Mouse (Mus musculus): ENCODE data around the gene Ccdc33. TPM values are rescaled to one million over a fixed set of nuclear protein-coding genes. Genes with fewer than 3 reads are reported as not detected.
A peak's percentile ranks its signal among the peaks of the same experiment; 100 is the strongest.

The Ccdc33 gene
- polyA plus RNA-seq, 2 experiments from 2014 or later: not detected

DNA sequence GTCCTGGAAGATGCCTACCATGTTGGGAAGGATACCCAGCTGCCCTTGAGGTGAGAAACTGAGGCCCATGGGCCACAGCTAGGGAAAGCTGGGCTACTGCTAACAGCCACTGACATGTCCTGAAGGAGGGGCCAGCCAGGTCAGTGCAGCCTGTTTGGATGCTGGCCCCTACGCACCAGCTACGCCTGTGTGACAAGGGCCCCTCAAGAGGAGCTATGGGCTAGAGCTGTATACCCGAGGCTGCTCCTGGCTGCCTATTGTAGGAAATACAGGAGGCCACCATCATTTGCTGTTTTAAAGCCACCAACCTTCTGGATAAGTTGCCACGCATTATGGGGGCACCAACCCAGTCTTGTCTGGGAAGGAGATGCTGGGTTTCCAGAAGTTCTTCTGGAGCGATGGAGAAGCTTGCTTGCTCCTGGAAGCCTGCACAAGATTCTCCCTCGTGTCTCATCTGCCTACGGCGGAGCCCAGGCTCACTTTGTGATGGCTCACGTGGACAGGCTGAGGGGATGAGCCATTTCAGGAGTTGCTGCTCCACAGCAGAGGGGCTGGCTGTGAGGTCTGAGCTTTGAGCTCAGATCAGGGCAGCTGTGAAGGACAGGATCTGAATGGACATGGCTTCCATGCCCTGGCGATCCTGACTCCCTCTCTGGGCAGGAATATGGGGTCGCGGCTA lies 110.1 kb downstream of the Ccdc33 start:
- ATAC-seq: no peak

DNA sequence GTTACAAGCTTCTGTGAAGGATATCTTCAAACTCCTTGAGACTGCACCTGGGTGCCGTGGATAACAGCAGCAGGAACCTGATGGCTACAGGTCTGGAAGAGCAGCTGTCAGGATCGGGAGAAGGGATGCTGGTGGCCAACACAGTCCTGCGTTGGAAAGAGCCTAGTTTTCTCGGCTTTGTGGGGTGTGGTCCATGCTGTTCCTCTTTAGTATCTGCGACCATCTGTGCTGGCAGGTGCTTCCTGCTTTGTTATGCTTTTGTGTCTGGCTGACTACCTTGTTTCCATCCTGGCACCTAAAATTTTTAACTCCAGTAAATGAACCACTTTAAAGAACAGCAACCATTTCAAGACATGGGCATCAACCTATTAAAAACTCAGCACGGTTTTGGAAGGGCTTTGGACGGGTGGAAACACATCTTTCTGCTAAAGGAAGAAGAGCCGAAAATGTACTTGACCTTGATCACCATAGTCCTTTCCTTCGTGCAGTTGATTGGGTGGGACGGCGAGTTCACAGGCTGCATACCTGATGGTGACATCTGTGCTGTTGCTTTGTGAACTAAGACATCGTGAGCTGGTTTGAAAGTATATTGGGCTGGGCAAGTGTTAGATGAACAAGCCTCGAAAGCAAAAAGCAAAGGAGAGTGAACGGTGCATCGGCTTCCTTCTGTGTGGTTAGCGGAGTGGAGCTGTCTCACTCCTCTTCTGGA lies 112.7 kb downstream of the Ccdc33 start, which contains the start of gene Cyp11a1:
TSS of gene Cyp11a1 (plus strand) at position 659 of the 709 bp plus-strand sequence.
- ATAC-seq: no peak

GRCm38 (mm10) chr9:58003272-58003671 lies 115.4 kb downstream of the Ccdc33 start:
- ATAC-seq: no peak

GRCm38 (mm10) chr9:57999676-58000075 lies 118.9 kb downstream of the Ccdc33 start:
- no peak for ATAC-seq

GRCm38 (mm10) chr9:57998685-57999084 lies 119.9 kb downstream of the Ccdc33 start:
- ATAC-seq: no peak

GRCm38 (mm10) chr9:57998032-57998659 lies 120.5 kb downstream of the Ccdc33 start:
- peak; percentile 93 for ATAC-seq

- no peak for ATAC-seq
These were observed 121.1 kb downstream of the Ccdc33 start for GRCm38 (mm10) chr9:57997511-57998031.

DNA sequence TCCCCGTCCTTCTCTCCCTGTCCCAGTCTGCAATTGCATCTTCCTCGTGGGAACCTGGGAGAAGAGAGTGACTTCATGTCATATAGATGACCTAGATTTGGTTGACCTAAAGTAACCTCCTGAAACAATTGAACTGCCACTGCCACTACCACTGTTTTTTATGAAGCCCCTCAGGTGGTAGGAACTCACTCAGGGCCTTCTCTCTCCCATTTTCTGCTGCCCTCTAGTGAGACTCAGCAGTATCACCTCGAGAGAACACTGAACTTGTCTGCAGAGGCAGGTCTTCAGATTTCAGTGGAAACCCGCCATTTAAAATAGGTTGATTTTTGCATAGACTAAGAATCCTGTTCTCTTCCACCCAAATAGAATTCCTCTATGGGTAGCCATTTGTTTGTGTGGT lies 123.3 kb downstream of the Ccdc33 start:
- no peak for ATAC-seq

GRCm38 (mm10) chr9:57992781-57993591 lies 125.6 kb downstream of the Ccdc33 start:
- ATAC-seq: no peak

DNA sequence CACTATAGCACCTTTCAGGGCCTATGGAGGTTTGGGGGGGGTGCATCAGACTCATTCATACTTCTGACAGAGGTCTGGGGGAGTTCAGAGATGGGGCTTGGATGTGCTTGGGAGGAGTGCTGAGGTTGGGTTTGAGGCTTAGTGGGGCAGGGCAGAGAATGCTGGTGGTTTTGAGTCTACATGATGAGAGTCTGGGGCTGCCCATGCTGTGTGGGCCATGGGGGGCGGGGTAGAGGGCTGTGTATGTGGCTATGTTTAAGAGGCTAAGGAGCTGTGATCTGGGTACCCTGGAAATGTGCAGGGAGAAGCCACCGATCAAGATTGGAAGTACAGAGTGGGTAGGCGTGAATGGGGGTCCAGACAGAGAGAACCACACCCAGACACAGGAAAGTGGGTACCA lies 126.6 kb downstream of the Ccdc33 start:
- no peak for ATAC-seq

GRCm38 (mm10) chr9:57990438-57991110 lies 128.0 kb downstream of the Ccdc33 start:
- ATAC-seq: peak; percentile 80

DNA sequence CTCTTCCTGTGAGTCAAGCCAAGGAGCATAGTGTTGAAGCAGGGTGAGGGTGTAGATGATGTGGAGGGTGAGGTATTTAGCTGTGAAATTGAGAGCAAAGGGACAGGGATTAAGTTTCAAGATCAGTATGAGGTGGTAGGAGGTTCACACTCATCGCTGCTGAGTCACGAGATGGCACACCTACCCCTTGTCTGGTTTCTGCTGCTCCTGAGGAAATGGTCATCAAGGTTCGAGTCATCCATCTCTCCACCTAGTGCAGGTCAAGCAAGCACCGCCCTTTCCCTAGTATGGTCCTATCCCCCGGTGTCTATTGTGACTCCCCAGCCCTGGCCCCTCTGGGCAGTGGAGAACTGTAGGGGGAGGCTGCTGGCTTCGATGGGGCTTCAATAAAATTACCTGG lies 129.3 kb downstream of the Ccdc33 start:
- no peak for ATAC-seq

DNA sequence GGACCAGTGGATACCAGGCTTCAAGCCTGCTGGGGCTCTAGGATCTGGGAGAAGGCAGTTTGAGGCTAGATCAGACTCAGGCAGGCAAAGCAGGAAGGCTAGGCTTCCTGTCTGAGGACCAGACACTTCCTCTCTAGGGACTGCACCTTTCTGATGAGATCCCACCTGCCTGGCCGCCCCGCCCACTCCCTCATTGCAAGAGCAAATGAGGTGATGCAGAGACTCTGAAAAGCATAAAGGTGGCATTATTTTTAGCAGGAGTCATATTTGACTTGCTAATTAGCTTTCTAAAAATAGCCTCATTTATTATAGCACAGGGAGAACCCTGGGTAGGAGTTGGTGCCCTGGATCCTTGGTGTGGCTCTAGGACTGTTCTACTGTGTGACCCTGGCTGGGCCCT lies 130.5 kb downstream of the Ccdc33 start:
- ATAC-seq: peak; percentile 66

DNA sequence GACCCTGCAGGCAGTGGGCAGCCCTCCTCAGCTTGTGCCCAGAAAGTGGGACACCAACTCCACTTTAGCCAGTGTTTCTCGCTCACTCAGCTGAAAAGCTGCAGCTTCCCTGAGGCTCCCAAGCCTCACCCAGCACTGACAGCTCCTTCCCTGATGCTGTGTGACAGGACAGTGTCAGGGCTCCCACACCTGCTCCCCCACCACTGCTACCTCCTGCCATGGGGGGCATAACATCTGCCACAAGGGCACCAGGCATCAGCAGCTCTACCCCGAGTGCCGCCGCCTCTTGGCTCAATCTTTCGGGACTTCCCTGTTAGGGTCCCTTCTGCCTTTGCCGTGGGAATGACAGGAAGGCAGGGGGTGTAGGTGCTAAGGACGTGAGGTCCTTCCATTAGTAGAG lies 132.3 kb downstream of the Ccdc33 start:
- ATAC-seq: no peak

DNA sequence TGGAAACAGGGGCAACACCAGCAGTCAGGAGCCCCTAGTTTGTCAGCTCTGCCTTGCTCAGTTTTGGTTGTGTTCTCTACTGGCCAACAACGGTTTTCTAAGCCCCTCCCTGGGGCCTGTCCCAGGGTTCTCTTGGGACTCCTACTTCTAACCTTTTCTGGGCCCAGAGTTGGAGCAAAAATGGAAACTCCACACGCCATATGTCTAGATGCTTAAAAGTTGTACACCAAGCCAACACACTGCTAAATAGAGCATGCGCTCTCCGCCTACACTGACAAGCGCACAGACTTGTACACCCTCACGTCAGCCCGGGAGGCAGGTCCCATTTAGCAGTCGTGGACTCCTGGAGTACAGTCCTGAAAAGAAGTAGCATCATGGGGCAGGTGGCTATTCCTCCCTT lies 133.3 kb downstream of the Ccdc33 start:
- no peak for ATAC-seq

- no peak for ATAC-seq
These were observed 138.1 kb downstream of the Ccdc33 start for GRCm38 (mm10) chr9:57980570-57980969.

DNA sequence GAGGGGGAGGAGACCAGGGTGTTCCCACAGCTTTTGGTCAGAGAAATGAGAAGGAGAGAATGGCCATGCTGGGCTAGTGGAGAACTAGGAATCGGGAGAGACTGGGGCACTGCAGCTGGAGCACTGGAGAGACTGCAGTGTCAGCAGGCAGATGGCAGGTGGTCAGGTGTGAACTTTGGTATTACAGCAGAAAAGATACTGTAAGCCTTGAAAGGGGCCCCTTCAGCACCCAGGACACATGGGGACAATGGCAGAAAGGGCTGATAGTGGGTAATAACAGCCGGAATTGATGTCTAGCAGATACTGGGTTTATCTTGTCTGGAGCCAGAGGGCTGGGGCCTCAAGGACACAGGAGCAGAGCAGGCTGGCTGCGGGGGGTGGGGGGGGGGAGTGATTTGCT lies 139.8 kb downstream of the Ccdc33 start:
- ATAC-seq: no peak

Other genes starting within 250 kb of the Ccdc33 start
- gene Ubl7, start 207.8 kb downstream of the Ccdc33 start, polyA plus RNA-seq (2017; shearing (Covaris generic)): 100 to 1,000 TPM; 138 to 191 TPM
- not detected for gene Sema7a, start 178.7 kb downstream of the Ccdc33 start, polyA plus RNA-seq (2017; shearing (Covaris generic))
- not detected for gene Cyp11a1, start 112.4 kb downstream of the Ccdc33 start, polyA plus RNA-seq (2017; shearing (Covaris generic))
- gene Stra6, start 55.0 kb downstream of the Ccdc33 start, polyA plus RNA-seq (2017; shearing (Covaris generic)): 1 to 10 TPM; 3.8 to 7.2 TPM
- 1 to 10 TPM in 1 of 2 experiments, under 1 TPM in 1; 0.77 to 1.2 TPM for gene Islr, start 85.5 kb upstream of the Ccdc33 start, polyA plus RNA-seq (2017; shearing (Covaris generic))
- not detected for gene Islr2, start 85.5 kb upstream of the Ccdc33 start, polyA plus RNA-seq (2017; shearing (Covaris generic))
- 10 to 100 TPM; 45.9 to 77.9 TPM for gene Pml, start 131.0 kb upstream of the Ccdc33 start, polyA plus RNA-seq (2017; shearing (Covaris generic))
- 10 to 100 TPM; 26.0 to 83.0 TPM for gene Stoml1, start 134.3 kb upstream of the Ccdc33 start, polyA plus RNA-seq (2017; shearing (Covaris generic))
- gene Loxl1, start 194.4 kb upstream of the Ccdc33 start, polyA plus RNA-seq (2017; shearing (Covaris generic)): not detected